Mouse (Mus musculus) MEL (cell line): ENCODE results near the gene Nkx1-2. TPM values are rescaled to one million over a fixed set of nuclear protein-coding genes. Genes with fewer than 3 reads are reported as not detected.

Experiments
- DNase-seq: peaks from one replicate; pipeline ENCODE4 v3.0.0; 2011; ENCODE audit warnings: low read depth, low spot score
- H3K27ac ChIP-seq: 2 replicates; pipeline ENCODE4 v1.5.1; 2012; ENCODE audit warnings: low read depth, mild to moderate bottlenecking, control low read depth, low read length, moderate library complexity; ENCODE audit not compliant: control insufficient read depth
- H3K27me3 ChIP-seq, 2 experiments: fragments of 150-350 bp in 1 of 2; sonication (generic) in 1 of 2; 2 replicates each; pipeline ENCODE4 v1.6.1; 2012; ENCODE audit warnings: low read length in 2 of 2, mild to moderate bottlenecking in 2 of 2, improper control_type of control experiment in 1 of 2, moderate library complexity in 1 of 2; ENCODE audit not compliant: insufficient read depth in 2 of 2, control insufficient read depth in 1 of 2
- H3K36me3 ChIP-seq, 2 experiments: 2 replicates each; pipeline ENCODE4 v1.6.1; 2012 to 2014; ENCODE audit warnings: low read length in 2 of 2, improper control_type of control experiment in 1 of 2, inconsistent platforms in 1 of 2, mild to moderate bottlenecking in 1 of 2; ENCODE audit not compliant: insufficient read depth in 2 of 2, control insufficient read depth in 1 of 2
- H3K4me1 ChIP-seq, 2 experiments: fragments of 150-350 bp in 1 of 2; sonication (generic) in 1 of 2; 2 replicates each; pipeline ENCODE4 v1.6.1; 2012; ENCODE audit warnings: low read length in 2 of 2, improper control_type of control experiment in 1 of 2, mild to moderate bottlenecking in 1 of 2; ENCODE audit not compliant: insufficient read depth in 2 of 2, control insufficient read depth in 1 of 2
- H3K4me3 ChIP-seq, 2 experiments: fragments of 150-350 bp in 1 of 2; sonication (generic) in 1 of 2; 2 replicates each; pipeline ENCODE4 v1.5.1; 2012; ENCODE audit warnings: low read depth in 2 of 2, low read length in 2 of 2, mild to moderate bottlenecking in 2 of 2, moderate library complexity in 2 of 2, control low read depth in 1 of 2, improper control_type of control experiment in 1 of 2; ENCODE audit not compliant: control insufficient read depth in 1 of 2, insufficient read depth in 1 of 2
- H3K79me2 ChIP-seq: 2 replicates; pipeline ENCODE4 v1.6.1; 2012; ENCODE audit warnings: mild to moderate bottlenecking, low read length, moderate library complexity; ENCODE audit not compliant: control insufficient read depth, poor library complexity, insufficient read depth
- H3K9ac ChIP-seq: 2 replicates; pipeline ENCODE4 v1.6.1; 2012; ENCODE audit warnings: low read depth, mild to moderate bottlenecking, control low read depth, low read length, moderate library complexity; ENCODE audit not compliant: control insufficient read depth, poor library complexity, severe bottlenecking
- H3K9me3 ChIP-seq: fragments of 150-350 bp; sonication (generic); replicated peaks from 2 replicates; pipeline ENCODE4 v1.6.1; 2012; ENCODE audit warnings: mild to moderate bottlenecking, low read length, improper control_type of control experiment, moderate library complexity; ENCODE audit not compliant: insufficient read depth
- CHD2 ChIP-seq: IDR thresholded peaks from 2 replicates; pipeline ENCODE4 v1.6.1; 2011; ENCODE audit warnings: low read length, improper control_type of control experiment
- CTCF ChIP-seq, 3 experiments: IDR thresholded peaks in 2 of 3; conservative IDR thresholded peaks in 1 of 3; 2 replicates each; pipeline ENCODE4 v1.5.1; 2011 to 2012; ENCODE audit warnings: low read length in 3 of 3, low read depth in 2 of 3, mild to moderate bottlenecking in 2 of 3, improper control_type of control experiment in 1 of 3, inconsistent platforms in 1 of 3, mixed read lengths in 1 of 3, moderate library complexity in 1 of 3; ENCODE audit not compliant: control insufficient read depth in 1 of 3, insufficient read depth in 1 of 3, poor library complexity in 1 of 3, severe bottlenecking in 1 of 3
- ELF1 ChIP-seq: IDR thresholded peaks from 2 replicates; pipeline ENCODE4 v1.6.1; 2014; ENCODE audit warnings: low read depth, mild to moderate bottlenecking, inconsistent platforms, low read length, improper control_type of control experiment, moderate library complexity
- EP300 ChIP-seq, 2 experiments: IDR thresholded peaks; 2 replicates each; pipeline ENCODE4 v1.6.1; 2011; ENCODE audit warnings: improper control_type of control experiment in 2 of 2, low read length in 2 of 2, low read depth in 1 of 2, mild to moderate bottlenecking in 1 of 2
- ETS1 ChIP-seq: IDR thresholded peaks from 2 replicates; pipeline ENCODE4 v1.6.1; 2012; ENCODE audit warnings: low read depth, mild to moderate bottlenecking, inconsistent platforms, low read length, improper control_type of control experiment, moderate library complexity
- GATA1 ChIP-seq: IDR thresholded peaks from 2 replicates; pipeline ENCODE4 v1.6.1; 2011; ENCODE audit warnings: low read depth, low read length, improper control_type of control experiment
- JUND ChIP-seq: IDR thresholded peaks from 2 replicates; pipeline ENCODE4 v1.6.1; 2011; ENCODE audit warnings: low read depth, mild to moderate bottlenecking, improper control_type of control experiment, low read length
- MAFK ChIP-seq: IDR thresholded peaks from 2 replicates; pipeline ENCODE4 v1.6.1; 2011; ENCODE audit warnings: low read depth, mild to moderate bottlenecking, low read length, improper control_type of control experiment, borderline replicate concordance
- MAX ChIP-seq: IDR thresholded peaks from 2 replicates; pipeline ENCODE4 v1.6.1; 2011; ENCODE audit warnings: low read length, improper control_type of control experiment
- MAZ ChIP-seq: IDR thresholded peaks from 2 replicates; pipeline ENCODE4 v1.6.1; 2012; ENCODE audit warnings: low read depth, mild to moderate bottlenecking, inconsistent platforms, low read length, improper control_type of control experiment
- MEF2A ChIP-seq: IDR thresholded peaks from 2 replicates; pipeline ENCODE4 v1.6.1; 2014; ENCODE audit warnings: low read depth, mild to moderate bottlenecking, inconsistent platforms, low read length, improper control_type of control experiment; ENCODE audit not compliant: poor library complexity, insufficient replicate concordance, severe bottlenecking; ENCODE audit errors: extremely low read depth
- MXI1 ChIP-seq: IDR thresholded peaks from 2 replicates; pipeline ENCODE4 v1.6.1; 2011; ENCODE audit warnings: mild to moderate bottlenecking, low read depth, low read length, improper control_type of control experiment
- MYB ChIP-seq: IDR thresholded peaks from 2 replicates; pipeline ENCODE4 v1.6.1; 2011; ENCODE audit warnings: mild to moderate bottlenecking, low read depth, low read length, improper control_type of control experiment
- NELFE ChIP-seq: IDR thresholded peaks from 2 replicates; pipeline ENCODE4 v1.6.1; 2011; ENCODE audit warnings: low read depth, low read length, improper control_type of control experiment
- NRF1 ChIP-seq: IDR thresholded peaks from 2 replicates; pipeline ENCODE4 v1.6.1; 2014; ENCODE audit warnings: low read depth, mild to moderate bottlenecking, inconsistent platforms, low read length, improper control_type of control experiment, moderate library complexity; ENCODE audit not compliant: poor library complexity, insufficient read depth, severe bottlenecking
- POLR2AphosphoS2 ChIP-seq: IDR thresholded peaks from 2 replicates; pipeline ENCODE4 v1.6.1; 2011; ENCODE audit warnings: low read length, improper control_type of control experiment
- RAD21 ChIP-seq: IDR thresholded peaks from 2 replicates; pipeline ENCODE4 v1.6.1; 2011; ENCODE audit warnings: mild to moderate bottlenecking, low read depth, low read length, improper control_type of control experiment
- RCOR1 ChIP-seq: IDR thresholded peaks from 2 replicates; pipeline ENCODE4 v1.6.1; 2012; ENCODE audit warnings: low read depth, mild to moderate bottlenecking, inconsistent platforms, low read length, improper control_type of control experiment
- SMC3 ChIP-seq: IDR thresholded peaks from 2 replicates; pipeline ENCODE4 v1.6.1; 2011; ENCODE audit warnings: low read depth, low read length, improper control_type of control experiment
- TBP ChIP-seq: IDR thresholded peaks from 2 replicates; pipeline ENCODE4 v1.8.0; 2011; ENCODE audit warnings: low read depth, low read length, improper control_type of control experiment
- TCF12 ChIP-seq: IDR thresholded peaks from 2 replicates; pipeline ENCODE4 v1.6.1; 2014; ENCODE audit warnings: low read depth, mild to moderate bottlenecking, inconsistent platforms, low read length, improper control_type of control experiment, moderate library complexity
- UBTF ChIP-seq: IDR thresholded peaks from 2 replicates; pipeline ENCODE4 v1.6.1; 2012; ENCODE audit warnings: low read depth, mild to moderate bottlenecking, inconsistent platforms, low read length, improper control_type of control experiment, moderate library complexity, borderline replicate concordance; ENCODE audit not compliant: insufficient read depth
- USF2 ChIP-seq, 2 experiments: IDR thresholded peaks; 2 replicates each; pipeline ENCODE4 v1.6.1; 2011 to 2012; ENCODE audit warnings: improper control_type of control experiment in 2 of 2, low read length in 2 of 2, borderline replicate concordance in 1 of 2, inconsistent platforms in 1 of 2, low read depth in 1 of 2, mild to moderate bottlenecking in 1 of 2; ENCODE audit not compliant: insufficient read depth in 1 of 2
- ZMIZ1 ChIP-seq: IDR thresholded peaks from 2 replicates; pipeline ENCODE4 v1.6.1; 2012; ENCODE audit warnings: low read depth, mild to moderate bottlenecking, inconsistent platforms, low read length, improper control_type of control experiment, moderate library complexity
- polyA plus RNA-seq, 2 experiments: library from polyadenylated mRNA; stranded (reverse) in 1 of 2; unstranded in 1 of 2; fragments of >175 nt in 1 of 2; fragments of >200 nt in 1 of 2; gene quantifications; 2 replicates each; pipeline versions ENCODE4 v1.2.1 to v1.2.4; 2012; ENCODE audit warnings: low replicate concordance in 2 of 2, low read depth in 1 of 2; ENCODE audit not compliant: insufficient read length in 2 of 2, insufficient read depth in 1 of 2, missing spikeins in 1 of 2
- total RNA-seq: library from RNA; depleted of rRNA; stranded (reverse); fragments of 300-350 nt; gene quantifications from 2 replicates; pipeline ENCODE4 v1.2.3, GENCODE M21; 2012

The Nkx1-2 gene
- total and polyA plus RNA-seq, 3 experiments: 2.4 to 2.8 TPM; not detected in 1

- TF ChIP-seq RCOR1 (0 out of 2 replicates have a peak, but pooled peaks have one; percentile 14), UBTF (no peak), NELFE (peak; percentile 81), USF2 (IDR thresholded peaks at IDR 0.05; ENCODE audit: borderline replicate concordance in 1 of 2, insufficient read depth in 1 of 2, low read depth in 1 of 2, low read length in 2 of 2) (no peak), MYB (no peak), TBP (peak; percentile 50; the same call in 1 of the 2 replicates), ELF1 (peak; percentile 44), CTCF (IDR thresholded peaks at IDR 0.05 in 2 of 3, conservative IDR thresholded peaks at IDR 0.05 in 1 of 3; ENCODE audit: control insufficient read depth in 1 of 3, insufficient read depth in 1 of 3, low read depth in 2 of 3, low read length in 3 of 3, poor library complexity in 1 of 3, severe bottlenecking in 1 of 3) (no peak), EP300 (IDR thresholded peaks at IDR 0.05; ENCODE audit: low read depth in 1 of 2, low read length in 2 of 2) (no peak), SMC3 (no peak), POLR2AphosphoS2 (peak; percentile 72), JUND (no peak), MAFK (no peak), NRF1 (no peak), GATA1 (no peak), ETS1 (peak; percentile 49; the same call in 1 of the 2 replicates)
These were observed 11.3 kb upstream of the Nkx1-2 start, which contains the start of gene Lhpp (continued) for GRCm38 (mm10) chr7:132610468-132611318.

- no peaks in the 10 kb centered on the region; a peak in 1 of 4 replicates for H3K27me3 ChIP-seq
- TF ChIP-seq MEF2A: no peak
- TF ChIP-seq CHD2: no peak
- no peak for TF ChIP-seq MAX
- TF ChIP-seq RAD21: no peak
- no peak for TF ChIP-seq MXI1
- no peak for TF ChIP-seq TCF12
- TF ChIP-seq MAZ: no peak
- no peak for TF ChIP-seq UBTF
- TF ChIP-seq NRF1: no peak
- TF ChIP-seq RCOR1: no peak
- no peak for TF ChIP-seq ZMIZ1
- TF ChIP-seq ELF1: no peak
- TF ChIP-seq EP300 (IDR thresholded peaks at IDR 0.05; ENCODE audit: low read depth in 1 of 2, low read length in 2 of 2): no peak
- no peak for DNase-seq
These were observed 9.0 kb upstream of the Nkx1-2 start for GRCm38 (mm10) chr7:132608316-132609020.

More at GRCm38 (mm10) chr7:132608316-132609020, 9.0 kb upstream of the Nkx1-2 start:
- no peak overlapping the region for H3K4me3 ChIP-seq
- no peak overlapping the region for H3K27ac ChIP-seq
- no peak overlapping the region for H3K9ac ChIP-seq
- H3K36me3 ChIP-seq: peaks cover 0 to 16% of the 10 kb centered on the region in 2 experiments; a peak in 2 of 4 replicates
- H3K9me3 ChIP-seq: no peaks in the 10 kb centered on the region
- H3K79me2 ChIP-seq: no peaks in the 10 kb centered on the region
- peaks cover 5 to 21% of the 10 kb centered on the region in 2 experiments for H3K4me1 ChIP-seq
